Mouse (Mus musculus) midbrain, embryonic 11.5 days (tissue): ENCODE results near the gene Tapbp. TPM values are rescaled to one million over a fixed set of nuclear protein-coding genes. Genes with fewer than 3 reads are reported as not detected.
A peak's percentile ranks its signal among the peaks of the same experiment; 100 is the strongest.
"Not testable (repeated sequence)": the region's sequence is repeated elsewhere in the genome, so short reads cannot be mapped to it uniquely, and the experiment has no call there.

Source experiments
- ATAC-seq: fragments of 200-750 bp; cut with Nextera tagmentation; 2 replicates; pipeline ENCODE4 v1.8.0; 2017; ENCODE audit warnings: moderate TSS enrichment, moderate library complexity; ENCODE audit not compliant: low FRiP score
- DNase-seq: peaks from one replicate; pipeline ENCODE4 v3.0.0; 2015; ENCODE audit warnings: low spot score; ENCODE audit errors: missing footprints
- H3K27ac ChIP-seq: fragments of 300-500 bp; sonication (generic); 2 replicates; pipeline ENCODE4 v1.5.1; 2014; ENCODE audit warnings: low read depth, low read length
- H3K27me3 ChIP-seq: fragments of 300-500 bp; sonication (generic); 2 replicates; pipeline ENCODE4 v1.6.1; 2014; ENCODE audit warnings: mild to moderate bottlenecking, low read length, moderate library complexity, mixed read lengths; ENCODE audit not compliant: control insufficient read depth, insufficient read depth
- H3K36me3 ChIP-seq: fragments of 300-500 bp; sonication (generic); 2 replicates; pipeline ENCODE4 v1.6.1; 2014; ENCODE audit warnings: mild to moderate bottlenecking, low read length, moderate library complexity, mixed read lengths; ENCODE audit not compliant: control insufficient read depth, insufficient read depth
- H3K4me1 ChIP-seq: fragments of 300-500 bp; sonication (generic); 2 replicates; pipeline ENCODE4 v1.6.1; 2014; ENCODE audit warnings: low read length; ENCODE audit not compliant: control insufficient read depth, insufficient read depth
- H3K4me2 ChIP-seq: fragments of 300-500 bp; sonication (generic); 2 replicates; pipeline ENCODE4 v1.6.1; 2014; ENCODE audit warnings: mild to moderate bottlenecking, moderate library complexity
- H3K4me3 ChIP-seq: fragments of 300-500 bp; sonication (generic); 2 replicates; pipeline ENCODE4 v1.5.1; 2014; ENCODE audit warnings: low read depth, low read length
- H3K9ac ChIP-seq: fragments of 300-500 bp; sonication (generic); 2 replicates; pipeline ENCODE4 v1.6.1; 2014; ENCODE audit warnings: low read length
- H3K9me3 ChIP-seq: fragments of 300-500 bp; sonication (generic); 2 replicates; pipeline ENCODE4 v1.6.1; 2016; ENCODE audit warnings: low read length; ENCODE audit not compliant: control insufficient read depth
- WGBS: fragments of 180-500 bp; shearing (Covaris S2); extraction: QIAGEN DNeasy Blood & Tissue Kit; methylation state at CpG from one replicate; pipeline ENCODE4 v1.1.7; 2014; 5-methylcytosine and 5-hydroxymethylcytosine counted together
- polyA plus RNA-seq: library from polyadenylated mRNA; unstranded; fragments of >200 nt; fragmentation: Nextera tagmentation; extraction: Ambion mirVana; gene quantifications from 2 replicates; pipeline ENCODE4 v1.2.1, GENCODE M21; 2014

The Tapbp gene
- polyA plus RNA-seq, 1 experiment from 2014 or later, result 14.8 TPM

- ATAC-seq (no peak), DNase-seq (no peak)
- Histone ChIP-seq H3K4me3 (no peak overlapping the region), H3K9me3 (no peaks in the 10 kb centered on the region), H3K27me3 (no peaks in the 10 kb centered on the region), H3K4me2 (no peak overlapping the region), H3K36me3 (peaks cover 17% of the 10 kb centered on the region), H3K9ac (no peak overlapping the region), H3K27ac (no peak overlapping the region), H3K4me1 (peaks cover 24% of the 10 kb centered on the region)
- 90% methylated on average over 22 of the region's 22 CpGs for WGBS
These were observed 32.6 kb downstream of the Tapbp start for GRCm38 (mm10) chr17:33948090-33948904.

- 92% methylated on average over 19 of the region's 19 CpGs for whole genome bisulfite sequencing
- Histone ChIP-seq H3K4me3 (no peak overlapping the region), H3K27me3 (no peaks in the 10 kb centered on the region), H3K27ac (no peak overlapping the region), H3K4me2 (no peak overlapping the region), H3K9me3 (no peaks in the 10 kb centered on the region), H3K36me3 (peaks cover 19% of the 10 kb centered on the region), H3K9ac (no peak overlapping the region), H3K4me1 (peaks cover 29% of the 10 kb centered on the region)
- ATAC-seq (no peak), DNase-seq (no peak)
These were observed 33.3 kb downstream of the Tapbp start for GRCm38 (mm10) chr17:33948905-33949537.

- H3K4me1 ChIP-seq, result peaks cover 37% of the 10 kb centered on the region
- H3K9ac ChIP-seq, result peak overlapping the region; percentile 68; the same call in 1 of the 2 replicates
- DNase-seq (no peak), ATAC-seq (no peak)
- no peaks in the 10 kb centered on the region for H3K27me3 ChIP-seq
- H3K4me3 ChIP-seq, result peak overlapping the region; percentile 37; the same call in 1 of the 2 replicates
- H3K9me3 ChIP-seq, result no peaks in the 10 kb centered on the region
- H3K27ac ChIP-seq, result no peak overlapping the region
- peaks cover 19% of the 10 kb centered on the region for H3K36me3 ChIP-seq
- 76% methylated on average over 10 of the region's 10 CpGs for WGBS
- H3K4me2 ChIP-seq, result peak overlapping the region; percentile 69; the same call in 1 of the 2 replicates
These were observed 34.5 kb downstream of the Tapbp start for GRCm38 (mm10) chr17:33950131-33950625.

GRCm38 (mm10) chr17:33951021-33951946, 35.6 kb downstream of the Tapbp start, which contains the start of gene B3galt4:
B3galt4 (minus strand) TSS chr17:33951488.
- Histone ChIP-seq H3K9ac (peak within 1 kb of the TSS; percentile 68), H3K27ac (peak within 1 kb of the TSS; percentile 81), H3K36me3 (peaks cover 19% of the 10 kb centered on the region), H3K27me3 (no peaks in the 10 kb centered on the region), H3K4me3 (peak within 1 kb of the TSS; percentile 37), H3K4me1 (peaks cover 38% of the 10 kb centered on the region), H3K4me2 (peak within 1 kb of the TSS; percentile 69), H3K9me3 (no peaks in the 10 kb centered on the region)
- DNase-seq (peak; percentile 98), ATAC-seq (peak; percentile 63)
- WGBS, result under 1% methylated on average over 45 of the region's 45 CpGs

- WGBS, result 76% methylated on average over 13 of the region's 13 CpGs
- not testable (repeated sequence) for H3K9ac ChIP-seq, H3K27ac ChIP-seq, H3K27me3 ChIP-seq, H3K9me3 ChIP-seq, ATAC-seq
- DNase-seq, result peak; percentile 81
- peaks cover 44% of the 10 kb centered on the region for H3K4me1 ChIP-seq
- H3K36me3 ChIP-seq, result peaks cover 19% of the 10 kb centered on the region
- H3K4me3 ChIP-seq, result peak overlapping the region; percentile 37; the same call in 1 of the 2 replicates
- H3K4me2 ChIP-seq, result peak overlapping the region; percentile 69
These were observed 36.3 kb downstream of the Tapbp start for GRCm38 (mm10) chr17:33952015-33952414.

- ATAC-seq (no peak), DNase-seq (no peak)
- peaks cover 19% of the 10 kb centered on the region for H3K36me3 ChIP-seq
- no peaks in the 10 kb centered on the region for H3K9me3 ChIP-seq
- H3K9ac ChIP-seq, result no peak overlapping the region; the same call in 1 of the 2 replicates
- no peak overlapping the region for H3K4me2 ChIP-seq
- H3K27ac ChIP-seq, result no peak overlapping the region
- WGBS, result 79% methylated on average over 4 of the region's 4 CpGs
- no peaks in the 10 kb centered on the region for H3K27me3 ChIP-seq
- H3K4me3 ChIP-seq, result no peak overlapping the region
- H3K4me1 ChIP-seq, result peaks cover 44% of the 10 kb centered on the region
These were observed 37.2 kb downstream of the Tapbp start for GRCm38 (mm10) chr17:33952879-33953278.

GRCm38 (mm10) chr17:33953310-33953709, 37.6 kb downstream of the Tapbp start:
- Histone ChIP-seq H3K9ac (no peak overlapping the region; the same call in 1 of the 2 replicates), H3K36me3 (peaks cover 19% of the 10 kb centered on the region), H3K4me1 (peaks cover 44% of the 10 kb centered on the region), H3K27ac (no peak overlapping the region), H3K27me3 (no peaks in the 10 kb centered on the region), H3K4me2 (no peak overlapping the region), H3K9me3 (no peaks in the 10 kb centered on the region), H3K4me3 (no peak overlapping the region)
- WGBS, result 86% methylated on average over 3 of the region's 3 CpGs
- no peak for DNase-seq
- no peak for ATAC-seq

GRCm38 (mm10) chr17:33953961-33954565, 38.4 kb downstream of the Tapbp start:
- Histone ChIP-seq H3K9me3 (no peaks in the 10 kb centered on the region), H3K4me1 (peaks cover 44% of the 10 kb centered on the region), H3K4me3 (peak overlapping the region; percentile 98), H3K4me2 (peak overlapping the region; percentile 99), H3K9ac (peak overlapping the region; percentile 99), H3K27ac (peak overlapping the region; percentile 84; the same call in 1 of the 2 replicates), H3K27me3 (no peaks in the 10 kb centered on the region), H3K36me3 (peaks cover 24% of the 10 kb centered on the region)
- ATAC-seq (no peak), DNase-seq (no peak)
- WGBS, result 47% methylated on average over 5 of the region's 5 CpGs
